Mouse (Mus musculus): ENCODE measurements around the gene Srsf5.

Srsf5 gene

GRCm38 (mm10) chr12:80997652-80998051 lies 52.3 kb downstream of the Srsf5 start:
- no peak for DNase-seq (ENCODE audit: low spot score)

- DNase-seq (ENCODE audit: low spot score): no peak
Observed at GRCm38 (mm10) chr12:80998528-80999221, 53.4 kb downstream of the Srsf5 start.

All from lung, postnatal 25 days (tissue).